Comparison of ENCODE assay signal across 7 mouse cellular contexts in the genomic region with DNA sequence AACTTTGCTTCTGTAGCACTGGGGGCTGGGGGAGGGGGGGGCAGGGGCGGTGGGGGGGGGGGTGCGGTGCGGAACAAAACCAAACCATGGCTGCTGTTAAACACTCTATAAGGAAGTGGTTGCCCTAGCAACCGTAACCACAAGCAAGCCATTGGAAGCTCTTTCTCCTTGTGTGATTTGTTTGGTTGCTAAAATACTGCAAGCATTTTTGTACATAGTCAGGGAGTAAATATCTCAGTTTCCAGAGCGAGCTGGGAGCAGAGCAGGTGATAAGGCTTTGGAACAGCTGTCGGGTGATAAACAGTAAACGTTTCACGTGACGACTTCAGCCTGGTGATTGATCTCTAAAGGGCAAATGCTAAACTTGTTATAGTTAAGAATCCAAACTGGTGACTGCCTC.
DNase-seq lines count a peak whose midpoint lies in the region; ATAC-seq and TF ChIP-seq lines count a peak whose summit lies in the region.

No protein-coding gene starts in this region.

- H3K9ac ChIP-seq in MEL (ENCODE audit: control insufficient read depth, low read depth, low read length, poor library complexity, severe bottlenecking) = peak overlapping the region; percentile 72; the same call in 1 of the 2 replicates
- H3K9ac ChIP-seq in lung, embryonic 15.5 days = no peak overlapping the region
- H3K9ac ChIP-seq in stomach, embryonic 14.5 days (replicated peaks; ENCODE audit: low read depth, low read length) = no peak overlapping the region

- H3K36me3 ChIP-seq in MEL (ENCODE audit: control insufficient read depth in 1 of 2, insufficient read depth in 2 of 2, low read length in 2 of 2) = peaks cover 0 to 16% of the 10 kb centered on the region in 2 experiments; a peak in 2 of 4 replicates
- no peaks in the 10 kb centered on the region for H3K36me3 ChIP-seq in lung, embryonic 15.5 days
- H3K36me3 ChIP-seq in stomach, embryonic 14.5 days (ENCODE audit: control insufficient read depth, insufficient read depth, low read length) = no peaks in the 10 kb centered on the region

- H3K4me2 ChIP-seq in lung, embryonic 15.5 days = 0 out of 2 replicates have a peak overlapping the region, but pooled peaks have one; percentile 22
- H3K4me2 ChIP-seq in stomach, embryonic 14.5 days (replicated peaks; ENCODE audit: low read depth, low read length) = no peak overlapping the region; the same call in 1 of the 2 replicates

- peak; percentile 89 for DNase-seq in MEL (ENCODE audit: low read depth, low spot score)
- peak; percentile 78 for DNase-seq in c-Kit-positive CD71-positive TER-119-negative erythroid progenitor cells, embryonic 14.5 days (ENCODE audit: low read depth)
- DNase-seq in heart, postnatal 4 days = peak; percentile 16
- DNase-seq in cerebellum, postnatal 36 days = no peak
- DNase-seq in adrenal gland, adult 2 months = no peak

- no peaks in the 10 kb centered on the region; the same call in 1 of the 2 replicates for H3K79me2 ChIP-seq in MEL (ENCODE audit: control insufficient read depth, insufficient read depth, low read length, poor library complexity)

- TF ChIP-seq EP300 in MEL (IDR thresholded peaks at IDR 0.05; ENCODE audit: low read depth in 1 of 2, low read length in 2 of 2) = peak; percentile 87 to 93

- no peak for TF ChIP-seq CTCF in MEL (IDR thresholded peaks at IDR 0.05 in 2 of 3, conservative IDR thresholded peaks at IDR 0.05 in 1 of 3; ENCODE audit: control insufficient read depth in 1 of 3, insufficient read depth in 1 of 3, low read depth in 2 of 3, low read length in 3 of 3, poor library complexity in 1 of 3, severe bottlenecking in 1 of 3)

- H3K27ac ChIP-seq in MEL (ENCODE audit: control insufficient read depth, low read depth, low read length) = peak overlapping the region; percentile 99
- H3K27ac ChIP-seq in lung, embryonic 15.5 days = no peak overlapping the region
- no peak overlapping the region for H3K27ac ChIP-seq in stomach, embryonic 14.5 days (ENCODE audit: low read length)

- peak; percentile 39; the same call in 1 of the 2 replicates for ATAC-seq in lung, embryonic 15.5 days (ENCODE audit: borderline replicate concordance, extremely low read depth, low FRiP score, low TSS enrichment)
- ATAC-seq in stomach, embryonic 14.5 days (ENCODE audit: insufficient number of reproducible peaks, insufficient read depth, low FRiP score, low read depth) = peak; percentile 75; the same call in 1 of the 2 replicates

- no peak for TF ChIP-seq POLR2A in MEL (IDR thresholded peaks at IDR 0.05; ENCODE audit: control insufficient read depth in 1 of 2, insufficient read depth in 1 of 2, low read depth in 1 of 2, low read length in 2 of 2, poor library complexity in 1 of 2)

- no peaks in the 10 kb centered on the region for H3K27me3 ChIP-seq in MEL (ENCODE audit: control insufficient read depth in 1 of 2, insufficient read depth in 2 of 2, low read length in 2 of 2)
- H3K27me3 ChIP-seq in lung, embryonic 15.5 days = no peaks in the 10 kb centered on the region
- H3K27me3 ChIP-seq in stomach, embryonic 14.5 days (ENCODE audit: control insufficient read depth, insufficient read depth, low read length) = no peaks in the 10 kb centered on the region

- H3K9me3 ChIP-seq in MEL (replicated peaks; ENCODE audit: insufficient read depth, low read length) = no peaks in the 10 kb centered on the region
- H3K9me3 ChIP-seq in lung, embryonic 15.5 days = no peaks in the 10 kb centered on the region
- no peaks in the 10 kb centered on the region for H3K9me3 ChIP-seq in stomach, embryonic 14.5 days (ENCODE audit: control insufficient read depth, low read depth, low read length)

- TF ChIP-seq RAD21 in MEL (IDR thresholded peaks at IDR 0.05; ENCODE audit: low read depth, low read length) = no peak

- H3K4me1 ChIP-seq in MEL (ENCODE audit: control insufficient read depth in 1 of 2, insufficient read depth in 2 of 2, low read length in 2 of 2) = peaks cover 13 to 18% of the 10 kb centered on the region in 2 experiments
- peaks cover 3% of the 10 kb centered on the region; the same call in 1 of the 2 replicates for H3K4me1 ChIP-seq in lung, embryonic 15.5 days
- H3K4me1 ChIP-seq in stomach, embryonic 14.5 days (ENCODE audit: control insufficient read depth, insufficient read depth, low read length) = 0 out of 2 replicates have a peak, but pooled peaks cover 3% of the 10 kb centered on the region

- WGBS in lung, embryonic 15.5 days = 6% methylated on average over 9 of the region's 9 CpGs
- 9% methylated on average over 9 of the region's 9 CpGs for WGBS in stomach, embryonic 14.5 days

- peak overlapping the region; percentile 10 for H3K4me3 ChIP-seq in MEL (ENCODE audit: control insufficient read depth in 1 of 2, insufficient read depth in 1 of 2, low read depth in 2 of 2, low read length in 2 of 2)
- no peak overlapping the region for H3K4me3 ChIP-seq in lung, embryonic 15.5 days
- H3K4me3 ChIP-seq in stomach, embryonic 14.5 days (ENCODE audit: low read depth, low read length) = no peak overlapping the region

TF ChIP-seq in MEL, 35 proteins besides CTCF, POLR2A, EP300 and RAD21:
- TF ChIP-seq SMC3 (IDR thresholded peaks at IDR 0.05; ENCODE audit: low read depth, low read length) (no peak), CHD2 (IDR thresholded peaks at IDR 0.05; ENCODE audit: low read length) (no peak), GATA1 (IDR thresholded peaks at IDR 0.05; ENCODE audit: low read depth, low read length) (peak; percentile 96), MEF2A (IDR thresholded peaks at IDR 0.05; ENCODE audit: extremely low read depth, insufficient replicate concordance, low read depth, low read length, poor library complexity, severe bottlenecking) (no peak), MYC (IDR thresholded peaks at IDR 0.05; ENCODE audit: low read depth, low read length) (no peak), NELFE (IDR thresholded peaks at IDR 0.05; ENCODE audit: low read depth, low read length) (no peak), MAX (IDR thresholded peaks at IDR 0.05; ENCODE audit: low read length) (no peak; the same call in 1 of the 2 replicates), ETS1 (IDR thresholded peaks at IDR 0.05; ENCODE audit: low read depth, low read length) (peak; percentile 99), UBTF (IDR thresholded peaks at IDR 0.05; ENCODE audit: borderline replicate concordance, insufficient read depth, low read depth, low read length) (no peak), BHLHE40 (IDR thresholded peaks at IDR 0.05; ENCODE audit: borderline replicate concordance, low read depth, low read length) (peak; percentile 99), NRF1 (IDR thresholded peaks at IDR 0.05; ENCODE audit: insufficient read depth, low read depth, low read length, poor library complexity, severe bottlenecking) (no peak), USF1 (IDR thresholded peaks at IDR 0.05; ENCODE audit: low read depth, low read length) (peak; percentile 88), CHD1 (IDR thresholded peaks at IDR 0.05; ENCODE audit: low read depth, low read length) (no peak), E2F4 (IDR thresholded peaks at IDR 0.05; ENCODE audit: borderline replicate concordance, low read depth, low read length) (no peak), ZC3H11A (IDR thresholded peaks at IDR 0.05; ENCODE audit: low read depth, low read length) (no peak), ZMIZ1 (IDR thresholded peaks at IDR 0.05; ENCODE audit: low read depth, low read length) (no peak), SIN3A (IDR thresholded peaks at IDR 0.05; ENCODE audit: low read length) (peak; percentile 84), TBP (IDR thresholded peaks at IDR 0.05; ENCODE audit: low read depth, low read length) (no peak), MAZ (IDR thresholded peaks at IDR 0.05; ENCODE audit: low read depth, low read length) (no peak), HCFC1 (IDR thresholded peaks at IDR 0.05; ENCODE audit: low read depth, low read length) (no peak), POLR2AphosphoS2 (IDR thresholded peaks at IDR 0.05; ENCODE audit: low read length) (no peak), GABPA (IDR thresholded peaks at IDR 0.05; ENCODE audit: low read depth, low read length) (no peak), POLR2AphosphoS5 (IDR thresholded peaks at IDR 0.05; ENCODE audit: borderline replicate concordance, low read depth, low read length) (no peak), TCF12 (IDR thresholded peaks at IDR 0.05; ENCODE audit: low read depth, low read length) (peak; percentile 96), RCOR1 (IDR thresholded peaks at IDR 0.05; ENCODE audit: low read depth, low read length) (peak; percentile 75; the same call in 1 of the 2 replicates), MYB (IDR thresholded peaks at IDR 0.05; ENCODE audit: low read depth, low read length) (no peak; the same call in 1 of the 2 replicates), USF2 (IDR thresholded peaks at IDR 0.05; ENCODE audit: borderline replicate concordance in 1 of 2, insufficient read depth in 1 of 2, low read depth in 1 of 2, low read length in 2 of 2) (no peak), MAFK (IDR thresholded peaks at IDR 0.05; ENCODE audit: borderline replicate concordance, low read depth, low read length) (no peak), ZKSCAN1 (IDR thresholded peaks at IDR 0.05; ENCODE audit: low read depth, low read length) (no peak), MXI1 (IDR thresholded peaks at IDR 0.05; ENCODE audit: low read depth, low read length) (peak; percentile 43; the same call in 1 of the 2 replicates), ZNF384 (IDR thresholded peaks at IDR 0.05; ENCODE audit: low read depth, low read length) (no peak), ELF1 (IDR thresholded peaks at IDR 0.05; ENCODE audit: low read depth, low read length) (no peak), KAT2A (conservative IDR thresholded peaks at IDR 0.05; ENCODE audit: low read depth, low read length) (no peak), TAL1 (IDR thresholded peaks at IDR 0.05; ENCODE audit: low read length) (peak; percentile 85), JUND (IDR thresholded peaks at IDR 0.05; ENCODE audit: low read depth, low read length) (no peak)

Comparison
In these comparisons a context has a peak if more than half of its experiments do, and no peak if none do; other contexts are left out.
1. DNase-seq: peak in MEL (single experiment), c-Kit-positive CD71-positive TER-119-negative erythroid progenitor cells, embryonic 14.5 days (single experiment) and heart, postnatal 4 days (single experiment); none in cerebellum, postnatal 36 days (0 of 2) and adrenal gland, adult 2 months (single experiment).
2. H3K4me3 ChIP-seq: peak in MEL (2 of 2); none in lung, embryonic 15.5 days (single experiment) and stomach, embryonic 14.5 days (single experiment).